Mouse (Mus musculus) liver, embryonic 14.5 days (tissue): Measurements from ENCODE around the gene Fat3. TPM values are rescaled to one million over a fixed set of nuclear protein-coding genes. Genes with fewer than 3 reads are reported as not detected.

Experiments
- ATAC-seq: fragments of 200-750 bp; cut with Nextera tagmentation; 2 replicates; pipeline ENCODE4 v1.8.0; 2017; ENCODE audit warnings: moderate number of reproducible peaks, mild to moderate bottlenecking, moderate library complexity; ENCODE audit not compliant: insufficient read depth
- DNase-seq, 3 experiments: peaks; one replicate each; pipeline ENCODE4 v3.0.0-alpha.2; 2012 to 2013; ENCODE audit warnings: low read depth in 3 of 3, low spot score in 3 of 3
- H3K27ac ChIP-seq: fragments of 300-500 bp; sonication (generic); 2 replicates; pipeline ENCODE4 v1.5.1; 2014; ENCODE audit warnings: moderate library complexity, mild to moderate bottlenecking, control low read depth, inconsistent platforms
- H3K27me3 ChIP-seq: fragments of 300-500 bp; sonication (generic); 2 replicates; pipeline ENCODE4 v1.6.1; 2014; ENCODE audit warnings: mild to moderate bottlenecking, low read length, moderate library complexity; ENCODE audit not compliant: control insufficient read depth, insufficient read depth
- H3K36me3 ChIP-seq: fragments of 300-500 bp; sonication (generic); replicated peaks from 2 replicates; pipeline ENCODE4 v1.6.1; 2014; ENCODE audit warnings: low read depth; ENCODE audit not compliant: control insufficient read depth, insufficient read depth
- H3K4me1 ChIP-seq, 2 experiments: fragments of 200-500 bp in 1 of 2; fragments of 300-500 bp in 1 of 2; sonication (generic) in 1 of 2; replicated peaks; 2 replicates each; pipeline ENCODE4 v1.6.1; 2012 to 2014; ENCODE audit warnings: antibody characterized with exemption in 1 of 2, inconsistent platforms in 1 of 2, low read length in 1 of 2; ENCODE audit not compliant: control insufficient read depth in 2 of 2, insufficient read depth in 2 of 2
- H3K4me2 ChIP-seq: fragments of 300-500 bp; sonication (generic); 2 replicates; pipeline ENCODE4 v1.6.1; 2014; ENCODE audit warnings: low read depth, mild to moderate bottlenecking, control low read depth, moderate library complexity
- H3K4me3 ChIP-seq, 2 experiments: fragments of 200-500 bp in 1 of 2; fragments of 300-500 bp in 1 of 2; sonication (generic) in 1 of 2; 2 replicates each; pipeline ENCODE4 v1.5.1; 2012 to 2014; ENCODE audit warnings: low read depth in 2 of 2, low read length in 2 of 2, mild to moderate bottlenecking in 2 of 2, control low read depth in 1 of 2, inconsistent platforms in 1 of 2, moderate library complexity in 1 of 2; ENCODE audit not compliant: insufficient read depth in 1 of 2
- H3K9ac ChIP-seq: fragments of 300-500 bp; sonication (generic); replicated peaks from 2 replicates; pipeline ENCODE4 v1.6.1; 2014; ENCODE audit warnings: mild to moderate bottlenecking, control low read depth, moderate library complexity
- H3K9me3 ChIP-seq: fragments of 300-500 bp; sonication (generic); 2 replicates; pipeline ENCODE4 v1.6.1; 2016; ENCODE audit warnings: low read length, mixed read lengths; ENCODE audit not compliant: control insufficient read depth
- CTCF ChIP-seq: IDR thresholded peaks from 2 replicates; pipeline ENCODE4 v1.5.1; 2016; ENCODE audit warnings: antibody characterized with exemption, low read depth, control low read depth
- EP300 ChIP-seq: IDR thresholded peaks from 2 replicates; pipeline ENCODE4 v1.6.1; 2016; ENCODE audit warnings: antibody characterized with exemption, low read depth
- WGBS: fragments of 180-500 bp; shearing (Covaris S2); extraction: QIAGEN DNeasy Blood & Tissue Kit; methylation state at CpG from one replicate; pipeline ENCODE4 v1.1.7; 2014; ENCODE audit not compliant: insufficient replicate concordance; 5-methylcytosine and 5-hydroxymethylcytosine counted together
- polyA plus RNA-seq, 2 experiments: library from polyadenylated mRNA; depleted of rRNA in 1 of 2; stranded (reverse) in 1 of 2; unstranded in 1 of 2; fragments of >200 nt; fragmentation: Nextera tagmentation in 1 of 2; extraction: Ambion mirVana in 1 of 2; gene quantifications; 2 replicates each; pipeline versions ENCODE4 v1.2.1 to v1.2.3; 2012 to 2014

Gene Fat3
- polyA plus RNA-seq, 2 experiments, result 0.06 TPM; not detected in 1

DNA sequence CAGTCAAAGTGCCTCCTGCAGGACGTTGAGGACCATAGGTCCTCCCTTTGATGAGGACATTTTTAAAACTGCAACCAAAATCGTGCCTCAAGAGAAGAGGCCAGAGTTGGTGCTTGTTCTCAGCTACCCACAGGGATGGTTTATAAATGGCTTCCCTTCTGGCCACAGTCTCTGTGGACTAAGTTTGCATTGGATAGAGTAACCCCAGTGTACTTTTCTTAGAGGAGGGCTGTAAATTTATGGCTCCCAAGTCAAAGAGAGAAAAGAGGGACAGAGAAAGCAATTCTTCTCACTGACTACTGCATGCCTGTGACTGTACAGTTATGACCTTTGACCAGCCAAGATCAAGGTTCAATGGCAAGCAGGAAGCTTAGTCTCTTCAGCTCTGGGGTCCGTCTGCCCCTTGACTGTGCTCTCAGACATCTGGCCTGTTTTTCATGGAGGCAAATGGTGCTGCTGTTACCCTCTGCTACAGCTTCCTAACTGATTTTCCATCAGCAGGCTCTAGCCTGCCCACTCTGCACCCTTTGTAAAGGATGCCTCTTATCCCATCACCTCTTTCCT lies 542.8 kb downstream of the Fat3 start:
- WGBS, result 38% methylated on average over 3 of the region's 3 CpGs
- Histone ChIP-seq H3K9me3 (no peaks in the 10 kb centered on the region), H3K9ac (no peak overlapping the region), H3K27ac (no peak overlapping the region), H3K4me3 (no peak overlapping the region), H3K4me1 (no peaks in the 10 kb centered on the region), H3K36me3 (no peaks in the 10 kb centered on the region), H3K4me2 (no peak overlapping the region), H3K27me3 (no peaks in the 10 kb centered on the region)
- ATAC-seq (no peak), DNase-seq (no peak)
- TF ChIP-seq CTCF (no peak), EP300 (no peak)

DNA sequence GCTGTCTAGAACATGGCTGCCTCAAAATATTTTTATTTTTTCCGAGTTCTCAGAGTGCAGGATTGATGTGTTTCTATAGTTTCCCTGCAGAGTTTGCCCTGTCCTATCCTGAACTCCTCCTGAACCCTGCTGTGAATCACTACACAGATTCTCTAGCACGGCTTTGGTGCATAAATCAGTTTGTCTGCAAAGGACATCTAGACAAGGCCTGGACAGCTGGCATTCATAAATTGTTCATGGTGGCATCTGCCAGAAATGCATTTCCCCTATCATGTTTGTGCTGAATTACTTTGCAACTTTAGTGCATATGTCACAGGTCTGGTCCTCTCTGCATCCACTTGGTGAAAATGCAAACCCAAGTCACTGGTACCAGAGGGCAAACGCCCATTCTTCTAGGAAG lies 543.3 kb downstream of the Fat3 start:
- H3K27me3 ChIP-seq, result no peaks in the 10 kb centered on the region
- TF ChIP-seq CTCF, result no peak
- TF ChIP-seq EP300, result no peak
- H3K4me2 ChIP-seq, result no peak overlapping the region
- no peak overlapping the region for H3K4me3 ChIP-seq
- no peaks in the 10 kb centered on the region for H3K9me3 ChIP-seq
- ATAC-seq (no peak), DNase-seq (no peak)
- H3K36me3 ChIP-seq, result no peaks in the 10 kb centered on the region
- H3K4me1 ChIP-seq, result no peaks in the 10 kb centered on the region
- WGBS, result 38% methylated on average over 3 of the region's 3 CpGs
- no peak overlapping the region for H3K9ac ChIP-seq
- no peak overlapping the region for H3K27ac ChIP-seq

DNA sequence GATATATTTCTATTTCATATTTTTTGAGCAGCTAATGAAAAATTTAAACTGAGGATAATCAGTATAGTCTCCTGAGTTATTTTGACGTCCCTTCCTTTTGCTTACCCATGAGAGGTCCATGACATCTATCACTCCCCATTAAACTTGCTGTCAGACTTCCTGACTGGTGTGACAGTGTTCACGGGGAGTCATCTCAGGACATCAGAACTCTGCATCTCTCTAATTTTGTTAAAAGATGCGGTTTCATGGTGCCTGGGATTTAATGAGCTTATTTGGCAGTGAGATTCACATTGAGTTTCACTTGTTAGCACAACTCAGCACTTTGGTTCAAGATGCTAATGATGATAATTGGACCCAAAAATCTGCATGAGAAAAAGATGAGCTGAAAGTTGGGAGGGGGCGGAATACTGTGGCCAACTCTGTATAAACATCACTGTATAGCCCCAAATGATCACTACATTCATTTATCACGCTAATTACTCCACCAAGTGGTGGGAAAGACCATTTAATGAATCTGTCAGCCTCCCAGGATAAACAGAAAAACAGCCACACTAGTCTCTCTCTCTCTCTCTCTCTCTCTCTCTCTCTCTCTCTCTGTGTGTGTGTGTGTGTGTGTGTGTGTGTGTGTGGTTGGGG lies 545.8 kb downstream of the Fat3 start:
- WGBS, result 59% methylated on average over 5 of the region's 5 CpGs
- TF ChIP-seq EP300 (no peak), CTCF (no peak)
- ATAC-seq (no peak), DNase-seq (no peak)
- H3K4me3 ChIP-seq, result no peak overlapping the region
- no peak overlapping the region for H3K27ac ChIP-seq
- no peaks in the 10 kb centered on the region for H3K27me3 ChIP-seq
- H3K9ac ChIP-seq, result no peak overlapping the region
- no peak overlapping the region for H3K4me2 ChIP-seq
- H3K36me3 ChIP-seq, result no peaks in the 10 kb centered on the region
- H3K9me3 ChIP-seq, result no peaks in the 10 kb centered on the region
- H3K4me1 ChIP-seq, result no peaks in the 10 kb centered on the region

DNA sequence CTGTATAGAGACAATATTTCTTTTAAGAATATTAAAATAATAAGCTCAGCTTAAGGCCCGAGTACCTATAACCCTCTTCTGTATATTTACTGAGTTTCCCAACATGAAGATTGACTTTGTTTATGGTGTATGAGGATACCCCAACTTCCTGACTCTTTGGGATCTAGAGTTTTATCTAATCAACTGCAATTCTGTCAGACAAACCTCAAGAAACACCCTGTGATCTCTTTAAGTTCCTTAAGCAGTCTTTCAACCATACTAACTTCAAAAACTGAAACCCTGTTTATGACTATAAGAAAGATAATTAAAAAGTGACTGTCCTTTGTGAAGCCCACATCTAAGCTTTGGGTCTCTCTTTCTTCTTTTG lies 546.8 kb downstream of the Fat3 start:
- no peaks in the 10 kb centered on the region for H3K9me3 ChIP-seq
- no peaks in the 10 kb centered on the region for H3K36me3 ChIP-seq
- no peaks in the 10 kb centered on the region for H3K27me3 ChIP-seq
- ATAC-seq, result no peak
- no peaks in the 10 kb centered on the region for H3K4me1 ChIP-seq
- DNase-seq, result no peak
- no peak overlapping the region for H3K9ac ChIP-seq
- H3K27ac ChIP-seq, result no peak overlapping the region
- WGBS, result 21% methylated on average over 1 of the region's 1 CpGs
- H3K4me3 ChIP-seq, result no peak overlapping the region
- H3K4me2 ChIP-seq, result no peak overlapping the region
- TF ChIP-seq EP300 (no peak), CTCF (no peak)

DNA sequence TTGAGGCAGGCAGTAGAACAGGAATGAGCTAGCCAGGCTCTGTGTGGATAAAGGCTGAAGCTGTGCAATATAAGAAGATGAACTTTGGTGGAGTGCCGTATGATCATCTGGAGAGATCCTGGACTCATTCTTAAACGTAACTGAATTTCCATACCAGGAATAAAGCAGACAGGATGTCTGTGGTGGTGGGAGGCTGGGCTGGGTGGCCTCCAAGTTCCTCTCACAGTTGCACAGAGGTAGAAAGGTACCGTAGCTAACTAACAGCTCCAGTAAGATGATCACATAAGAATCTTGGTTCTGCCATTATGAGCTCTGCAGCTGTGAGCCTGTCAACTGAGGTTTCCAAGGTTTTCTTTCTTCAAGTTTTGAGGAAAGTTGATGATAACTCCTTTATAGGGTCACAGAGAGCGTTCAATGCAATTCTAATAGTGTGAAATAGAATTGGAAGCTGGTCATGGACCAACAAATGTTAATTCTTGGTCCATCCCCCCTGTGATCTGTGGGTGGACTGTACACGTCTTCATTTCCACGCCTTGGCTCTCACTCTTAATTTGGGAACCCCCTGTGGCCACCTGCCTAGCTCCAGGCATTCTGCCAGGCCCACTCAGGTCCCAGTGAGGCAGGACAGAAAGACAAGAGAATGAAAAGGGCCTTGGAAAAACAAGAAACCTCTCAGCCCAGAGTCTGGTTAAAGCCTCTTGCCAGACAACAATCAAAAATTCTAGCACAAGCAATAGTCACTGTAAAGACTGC lies 547.3 kb downstream of the Fat3 start:
- H3K27me3 ChIP-seq, result no peaks in the 10 kb centered on the region
- no peak overlapping the region for H3K4me3 ChIP-seq
- H3K27ac ChIP-seq, result no peak overlapping the region
- DNase-seq (no peak), ATAC-seq (no peak)
- no peak for TF ChIP-seq CTCF
- TF ChIP-seq EP300, result no peak
- H3K4me2 ChIP-seq, result no peak overlapping the region
- no peaks in the 10 kb centered on the region for H3K4me1 ChIP-seq
- H3K9ac ChIP-seq, result no peak overlapping the region
- no peaks in the 10 kb centered on the region for H3K36me3 ChIP-seq
- H3K9me3 ChIP-seq, result no peaks in the 10 kb centered on the region
- 47% methylated on average over 6 of the region's 6 CpGs for WGBS
